Mouse (Mus musculus) left cerebral cortex, adult 2 months (tissue): ENCODE measurements around the gene Ldlrad3. TPM values are rescaled to one million over a fixed set of nuclear protein-coding genes. Genes with fewer than 3 reads are reported as not detected.

Experiments
- DNase-seq, 2 experiments: peaks; one replicate each; pipeline ENCODE4 v3.0.0; 2021 to 2022; ENCODE audit warnings: low spot score in 2 of 2, mixed read lengths in 1 of 2; ENCODE audit errors: extremely low spot score in 1 of 2
- H3K27ac ChIP-seq: fragments of 200-600 bp; 2 replicates; pipeline ENCODE4 v1.8.1; 2022
- H3K4me3 ChIP-seq: fragments of 200-600 bp; 2 replicates; pipeline ENCODE4 v1.8.1; 2022
- CTCF ChIP-seq: fragments of 200-600 bp; IDR thresholded peaks from 2 replicates; pipeline ENCODE4 v1.8.1; 2022; ENCODE audit warnings: antibody characterized with exemption, mild to moderate bottlenecking, moderate library complexity
- intact Hi-C: fragments of 180-260 bp; cut with DNase I; formaldehyde crosslinking; loops from one replicate; pipeline ENCODE4 v1.15.1; 2025
- total RNA-seq, 2 experiments: library from RNA; stranded (reverse); gene quantifications; 2 replicates each; pipeline ENCODE4 v1.2.3; 2021

Gene Ldlrad3
- total RNA-seq, 2 experiments from 2014 or later, result 9.1 to 10.3 TPM

DNA sequence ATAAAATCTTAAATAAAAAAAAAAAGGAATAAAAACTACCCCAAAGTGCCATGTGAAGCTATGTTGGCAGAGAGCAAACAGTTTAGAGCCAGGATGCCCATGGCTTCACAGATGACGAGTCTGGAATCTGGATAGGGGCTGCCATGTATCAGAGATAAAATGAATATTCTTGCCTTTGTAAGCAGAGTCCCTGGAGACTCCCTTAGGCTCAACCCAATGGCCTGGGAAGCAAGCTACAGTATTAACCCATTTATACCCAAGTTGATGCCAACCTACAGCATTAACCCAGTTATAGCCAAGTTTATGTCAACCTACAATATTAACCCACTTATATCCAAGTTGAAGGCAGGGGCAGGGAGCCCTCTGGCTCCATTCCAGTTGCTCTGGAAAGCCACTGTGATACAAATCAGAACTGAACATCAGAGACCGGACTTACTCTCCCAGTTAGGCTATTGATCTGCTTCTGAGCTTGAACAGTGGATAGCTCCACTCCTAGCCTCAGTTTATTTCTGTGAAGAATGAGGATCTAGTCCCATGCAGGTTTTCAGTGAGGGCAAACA is 16.1 kb upstream of the Ldlrad3 start:
- no peak for TF ChIP-seq CTCF
- Histone ChIP-seq H3K27ac (no peak overlapping the region), H3K4me3 (no peak overlapping the region)
- DNase-seq, result no peak
- intact Hi-C loops, result no loop called here

DNA sequence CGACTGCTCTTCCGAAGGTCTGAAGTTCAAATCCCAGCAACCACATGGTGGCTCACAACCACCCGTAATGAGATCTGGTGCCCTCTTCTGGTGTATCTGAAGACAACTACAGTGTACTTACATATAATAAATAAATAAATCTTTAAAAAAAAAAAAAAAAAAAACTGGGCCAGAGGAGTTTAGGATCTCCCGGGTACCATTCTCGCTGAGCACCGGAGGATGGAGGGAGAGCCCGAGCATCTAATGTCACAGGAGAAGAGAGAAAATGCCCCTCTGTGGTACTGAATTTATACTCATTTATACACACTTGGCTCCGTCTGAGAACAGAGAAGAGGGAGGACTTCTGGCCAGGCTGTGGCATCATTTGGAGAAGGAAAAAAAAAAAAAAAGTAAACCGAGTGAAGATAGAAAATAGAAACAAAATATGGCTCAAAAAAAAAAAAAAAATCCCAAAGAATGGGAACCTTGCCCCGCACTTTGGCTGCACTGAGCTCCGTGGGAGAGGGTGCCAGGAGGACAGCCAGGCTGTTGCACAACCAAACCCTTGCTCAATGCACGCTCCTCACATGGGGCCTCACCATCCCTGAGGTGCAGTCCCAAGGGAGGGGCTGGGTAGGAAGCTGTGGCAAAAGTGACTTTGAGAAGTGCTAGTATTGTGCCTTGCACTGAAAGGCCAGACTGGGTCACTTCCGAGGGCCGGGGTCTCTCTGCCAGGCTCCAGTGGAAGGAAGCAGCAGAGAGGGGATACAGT is 15.2 kb upstream of the Ldlrad3 start:
- no peak for DNase-seq
- Histone ChIP-seq H3K4me3 (no peak overlapping the region), H3K27ac (no peak overlapping the region)
- no peak; the same call in 1 of the 2 replicates for TF ChIP-seq CTCF
- intact Hi-C loops, result no loop called here

DNA sequence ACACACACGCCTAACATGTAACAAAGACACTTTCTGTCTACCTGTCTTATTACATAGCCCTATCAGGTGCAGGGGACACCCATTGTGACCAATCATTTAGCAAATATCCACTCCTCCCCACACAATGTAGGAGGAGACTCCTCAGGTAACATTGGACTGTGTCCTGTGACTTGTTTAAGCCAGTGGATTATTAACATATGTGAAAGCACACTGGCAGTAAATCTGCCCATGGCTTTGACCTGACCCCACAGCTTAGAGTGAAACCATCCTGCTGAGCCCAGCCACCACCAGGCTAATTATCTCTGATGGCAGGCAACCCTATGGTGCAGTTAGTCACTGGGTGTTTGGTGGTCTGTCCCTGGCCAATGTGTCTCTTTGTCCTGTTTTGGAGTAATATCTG is 11.1 kb upstream of the Ldlrad3 start:
- no peak overlapping the region for H3K27ac ChIP-seq
- intact Hi-C loops, result no loop called here
- DNase-seq, result no peak
- no peak for TF ChIP-seq CTCF
- no peak overlapping the region for H3K4me3 ChIP-seq

GRCm38 (mm10) chr2:102196709-102197108 is 10.5 kb upstream of the Ldlrad3 start:
- H3K27ac ChIP-seq, result no peak overlapping the region
- intact Hi-C loops, result no loop called here
- no peak for DNase-seq
- H3K4me3 ChIP-seq, result no peak overlapping the region
- TF ChIP-seq CTCF, result no peak

DNA sequence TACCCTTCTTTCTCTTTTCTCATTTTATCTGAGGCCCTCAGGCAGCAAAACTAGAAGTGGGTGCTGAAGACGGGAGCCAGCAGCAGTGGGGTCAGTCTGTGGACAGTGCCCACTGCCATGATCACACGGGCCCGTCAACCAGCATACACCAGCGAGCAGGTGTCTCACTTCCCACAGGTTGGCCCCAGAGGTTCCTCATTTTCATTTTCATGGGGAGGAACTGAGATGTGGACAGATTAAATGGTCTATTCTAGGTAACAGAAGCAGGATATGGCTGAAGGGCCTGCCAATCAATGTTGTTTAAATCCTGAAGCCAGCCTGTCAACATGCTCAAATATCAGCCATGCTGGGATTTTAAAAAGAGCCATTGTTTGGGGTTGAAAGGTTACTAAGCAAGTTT is 9.3 kb upstream of the Ldlrad3 start:
- no peak overlapping the region for H3K27ac ChIP-seq
- DNase-seq, result no peak
- H3K4me3 ChIP-seq, result no peak overlapping the region
- TF ChIP-seq CTCF, result no peak
- intact Hi-C loops, result no loop called here

DNA sequence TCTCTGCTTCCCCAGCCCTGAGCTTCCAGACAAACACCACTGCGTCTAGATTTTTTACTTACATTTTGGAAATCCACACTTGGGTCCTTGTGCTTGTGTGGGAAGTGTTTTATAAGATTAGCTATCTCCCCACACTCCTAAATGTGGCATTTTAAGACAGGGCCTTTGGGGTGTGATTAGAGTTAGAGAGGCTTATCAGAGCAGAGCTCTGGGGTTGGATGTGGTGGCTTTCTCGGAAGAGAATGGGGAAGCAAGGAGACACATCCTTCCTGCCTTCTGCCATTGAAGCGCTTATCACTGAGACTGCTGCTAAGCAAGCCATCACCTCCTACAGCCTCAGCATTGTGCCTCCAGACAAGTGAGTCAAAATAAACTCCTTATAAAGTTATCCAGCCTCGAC is 8.1 kb upstream of the Ldlrad3 start:
- no peak for TF ChIP-seq CTCF
- DNase-seq, result no peak
- no peak overlapping the region for H3K27ac ChIP-seq
- intact Hi-C loops, result no loop called here
- no peak overlapping the region for H3K4me3 ChIP-seq

DNA sequence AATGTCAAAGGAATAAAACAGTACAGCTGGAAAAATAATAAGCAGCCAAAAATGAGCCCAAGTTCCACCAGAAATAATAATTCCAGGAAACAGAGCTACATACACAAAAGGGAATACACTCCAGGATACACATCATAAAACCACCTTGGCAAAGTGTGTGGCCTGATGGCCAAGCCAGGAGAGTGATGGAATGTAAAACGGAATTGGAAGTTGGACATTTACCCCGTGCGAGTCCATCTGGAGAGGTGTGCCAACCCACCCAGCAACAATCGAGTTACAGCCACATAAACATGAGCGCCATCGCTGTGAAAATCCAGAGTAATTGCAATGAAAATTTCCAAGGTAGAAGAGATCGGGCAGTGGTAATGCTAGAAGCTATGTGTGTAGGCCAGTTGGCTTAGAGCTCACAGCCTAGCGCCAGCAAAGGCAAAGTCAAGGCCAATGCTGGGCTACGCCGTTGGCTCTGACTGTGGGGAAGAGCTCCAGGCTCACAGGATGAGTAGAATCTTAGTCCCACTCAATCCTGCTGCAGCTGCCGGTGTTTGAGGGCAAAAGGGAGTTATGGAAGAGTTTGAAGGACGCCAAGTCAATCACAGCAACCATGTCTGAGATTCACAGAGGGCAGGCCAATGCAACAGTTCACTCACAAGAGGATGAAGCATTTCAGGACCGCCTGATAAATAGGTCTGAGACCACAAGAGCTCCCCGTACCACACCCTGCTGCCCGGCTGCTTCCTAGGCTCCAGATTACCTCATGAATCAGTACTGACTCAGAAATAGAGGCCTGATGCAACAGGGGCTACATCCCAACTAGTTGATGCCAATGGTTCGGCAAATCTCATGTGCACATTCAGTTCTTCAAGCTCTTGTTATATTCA is 7.0 kb upstream of the Ldlrad3 start:
- no peak overlapping the region for H3K27ac ChIP-seq
- intact Hi-C loops, result no loop called here
- no peak overlapping the region for H3K4me3 ChIP-seq
- TF ChIP-seq CTCF, result no peak
- DNase-seq, result no peak

GRCm38 (mm10) chr2:102191736-102192135 is 5.6 kb upstream of the Ldlrad3 start:
- DNase-seq, result no peak
- intact Hi-C loops, result no loop called here

GRCm38 (mm10) chr2:102190956-102191355 is 4.8 kb upstream of the Ldlrad3 start:
- intact Hi-C loops, result no loop called here
- no peak overlapping the region for H3K4me3 ChIP-seq
- no peak for TF ChIP-seq CTCF
- no peak for DNase-seq
- H3K27ac ChIP-seq, result no peak overlapping the region

More at GRCm38 (mm10) chr2:102191736-102192135, 5.6 kb upstream of the Ldlrad3 start:
- no peak overlapping the region for H3K27ac ChIP-seq
- TF ChIP-seq CTCF, result no peak
- H3K4me3 ChIP-seq, result no peak overlapping the region

DNA sequence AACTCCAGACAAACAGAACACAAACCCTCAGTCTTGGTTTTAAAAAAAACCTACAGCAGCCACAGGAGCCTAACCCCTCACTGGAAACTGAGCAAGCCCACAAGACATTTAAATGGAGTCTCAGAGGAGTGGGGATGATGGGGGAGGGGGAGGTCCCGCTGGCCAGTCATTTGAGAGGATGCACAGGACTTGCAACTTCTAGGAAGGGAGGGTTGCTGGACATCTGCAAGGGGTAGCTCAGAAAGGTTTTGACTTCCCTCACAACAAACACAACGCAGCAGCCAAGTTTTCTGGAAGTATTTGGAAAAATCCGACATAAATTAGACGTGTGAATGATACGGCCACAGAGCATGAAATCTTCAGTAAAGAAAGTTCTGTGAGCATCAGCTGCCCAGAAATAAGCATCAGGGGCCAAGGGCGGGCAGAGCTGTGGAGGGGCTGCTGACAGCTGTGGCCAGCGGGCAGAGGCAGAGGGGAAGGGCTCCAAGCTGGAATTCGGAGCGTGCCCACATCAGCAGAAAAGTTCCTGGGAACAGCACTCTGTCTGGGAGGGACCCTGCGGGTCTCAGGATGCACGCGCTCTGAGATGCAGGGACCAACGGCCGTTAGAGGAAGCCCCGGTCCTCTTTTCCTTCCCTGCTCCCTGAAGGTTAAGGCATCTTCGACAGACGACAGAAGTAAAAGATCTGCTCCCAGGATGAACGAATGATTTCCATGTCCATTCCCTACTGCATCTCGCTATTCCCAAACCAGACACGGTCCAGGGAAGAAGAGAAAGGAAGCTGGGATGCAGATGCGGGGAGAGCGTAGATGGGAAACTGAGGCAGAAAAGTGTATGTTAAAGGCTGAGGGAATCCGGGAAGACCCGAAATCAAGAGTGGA is 875 bp downstream of the Ldlrad3 start:
- DNase-seq, result no peak
- H3K4me3 ChIP-seq, result peak overlapping the region; percentile 61
- no peak for TF ChIP-seq CTCF
- peak overlapping the region; percentile 89 for H3K27ac ChIP-seq
- intact Hi-C loops, result loop anchor here (5.0 kb wide), 5 partner anchors 53 to 267 kb away; partner anchors contain the start of gene Fjx1
